Comparison of ENCODE assay signal across 25 mouse cellular contexts in the genomic region with DNA sequence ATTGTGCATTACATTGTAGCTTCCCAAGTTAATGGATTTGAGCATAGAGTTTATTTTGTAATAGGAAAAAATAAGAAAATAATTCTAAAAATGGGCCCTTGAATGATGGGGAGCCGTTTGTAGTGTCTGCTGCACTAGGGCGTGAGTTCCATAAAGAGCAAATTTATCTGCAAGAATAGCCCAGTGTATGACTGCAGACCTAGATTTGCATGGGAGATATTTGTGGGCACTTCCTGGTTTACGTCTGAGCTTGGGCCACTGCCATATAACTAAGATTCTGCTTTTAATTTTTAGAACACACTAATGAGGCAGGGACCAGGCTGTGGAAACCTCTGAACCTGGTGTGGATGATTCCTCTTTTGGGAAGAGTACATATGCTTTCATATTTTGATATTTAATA. TPM values are rescaled to one million over a fixed set of nuclear protein-coding genes. Genes with fewer than 3 reads are reported as not detected.
DNase-seq lines count a peak whose midpoint lies in the region; TF ChIP-seq lines count a peak whose summit lies in the region.
"Had no signal": no experiment of that assay in that cellular context is flagged by ENCODE, and none has a peak within 500 bp of the region (broad histone marks: within the 10 kb centered on the region; RNA-seq: fewer than 3 reads in every experiment).

No protein-coding gene starts in this region.

- no peak for TF ChIP-seq CTCF in gastrocnemius, adult 2 months (IDR thresholded peaks at IDR 0.05)
- no peak for TF ChIP-seq CTCF in lung, adult 2 months (IDR thresholded peaks at IDR 0.05; ENCODE audit: insufficient read depth, low read length)

- DNase-seq in gastrocnemius, adult 2 months: no peak
- DNase-seq in gastrocnemius, postnatal 4 days (ENCODE audit: low spot score in 2 of 2): no peak
- peak; percentile 36 for DNase-seq in lung, postnatal 36 days
- DNase-seq in lung, adult 2 months: no peak
- no peak for DNase-seq in layer of hippocampus, adult 18-20 months (ENCODE audit: low spot score in 2 of 2)
- no peak for DNase-seq in cerebellum, adult 9-10 months
- DNase-seq: adrenal gland, postnatal 14 days; cerebellum, adult 11-12 months; cerebellum, postnatal 10 days; heart, postnatal 14 days; kidney, adult 2 months; kidney, postnatal 36 days; layer of hippocampus, adult 9-11 months; right cerebral cortex, postnatal 14 days; thymus, adult 18-20 months; thymus, postnatal 25 days had no signal

- H3K27ac ChIP-seq in gastrocnemius, adult 2 months: peak overlapping the region; percentile 52
- H3K27ac ChIP-seq in macrophage: peak overlapping the region; percentile 68
- H3K27ac ChIP-seq: embryonic facial prominence, embryonic 13.5 days; forebrain, embryonic 10.5 days; forebrain, embryonic 15.5 days; intestine, embryonic 15.5 days; limb, embryonic 12.5 days; liver, embryonic 15.5 days; neural tube, embryonic 13.5 days; stomach, postnatal 0 days had no signal

- H3K79me2 ChIP-seq in macrophage (ENCODE audit: inconsistent target): peaks cover 8% of the 10 kb centered on the region; the same call in 1 of the 2 replicates

- no peaks in the 10 kb centered on the region for H3K36me3 ChIP-seq in macrophage (ENCODE audit: inconsistent target)
- H3K36me3 ChIP-seq: embryonic facial prominence, embryonic 13.5 days; forebrain, embryonic 10.5 days; forebrain, embryonic 15.5 days; intestine, embryonic 15.5 days; limb, embryonic 12.5 days; liver, embryonic 15.5 days; neural tube, embryonic 13.5 days had no signal

- intact Hi-C loops in gastrocnemius, adult 2 months (cut with DNase I): no loop called here

- no peak for TF ChIP-seq POLR2A in lung, adult 2 months (IDR thresholded peaks at IDR 0.05; ENCODE audit: borderline replicate concordance, extremely low read depth, low read depth, low read length)

- no peak overlapping the region for H3K4me3 ChIP-seq in gastrocnemius, adult 2 months
- H3K4me3 ChIP-seq in lung, adult 2 months (replicated peaks; ENCODE audit: extremely low read depth, low read depth, low read length): no peak overlapping the region
- no peak overlapping the region for H3K4me3 ChIP-seq in macrophage (ENCODE audit: inconsistent target)
- H3K4me3 ChIP-seq: embryonic facial prominence, embryonic 13.5 days; forebrain, embryonic 10.5 days; forebrain, embryonic 15.5 days; intestine, embryonic 15.5 days; limb, embryonic 12.5 days; liver, embryonic 15.5 days; neural tube, embryonic 13.5 days had no signal

- WGBS in lung, adult 2 months: 33% methylated on average over 3 of the region's 3 CpGs
- 52% methylated on average over 3 of the region's 3 CpGs for WGBS in macrophage (ENCODE audit: missing documents)

- H3K4me1 ChIP-seq in lung, adult 2 months (ENCODE audit: control insufficient read depth, insufficient read depth, low read length): peaks cover 26% of the 10 kb centered on the region

RNA-seq across cellular contexts. Expression of a gene that starts 21.5 kb away (rescaled TPM):
- 10 to 100 TPM; 40.5 to 42.0 TPM for total RNA-seq in gastrocnemius, adult 2 months (2021)
- 10 to 100 TPM; 58.4 to 64.3 TPM for total RNA-seq in gastrocnemius, postnatal 4 days (2021)
- 7.9 and 11.0 TPM in 2 replicates for polyA plus RNA-seq in lung, adult 2 months (2012; rRNA removed)
- total RNA-seq in macrophage (2018; cell fraction: chromatin; rRNA removed): 100 to 1,000 TPM in 9 of 26 experiments, 10 to 100 TPM in 17; 14.2 to 496 (median 34.9) TPM
- total RNA-seq in macrophage (2018; cell fraction: cytosol; rRNA removed): 10 to 100 TPM in 4 of 26 experiments, 1 to 10 TPM in 22; 2.5 to 66.5 (median 5.7) TPM
- 100 to 1,000 TPM in 5 of 26 experiments, 10 to 100 TPM in 21; 10.3 to 337 (median 21.3) TPM for total RNA-seq in macrophage (2018; cell fraction: nucleus; rRNA removed)
- polyA plus RNA-seq in macrophage (2018): 2.0 to 3.3 TPM (median 3.2 TPM) in 3 replicates
- 100 to 1,000 TPM; 181 to 200 TPM for total RNA-seq in layer of hippocampus, adult 18-20 months (2021)
